Mouse (Mus musculus) kidney, adult 2 months (tissue): Measurements from ENCODE around the gene Rps12.

Source experiments
- CTCF ChIP-seq: fragments of 200-500 bp; conservative IDR thresholded peaks from 2 replicates; pipeline ENCODE4 v1.5.1; 2011; ENCODE audit warnings: low read depth, mild to moderate bottlenecking, control low read depth, low read length, moderate library complexity, mixed read lengths; ENCODE audit not compliant: insufficient read depth, insufficient read length
- POLR2A ChIP-seq: fragments of 200-500 bp; IDR thresholded peaks from one replicate; pipeline ENCODE4 v1.6.1; 2011; ENCODE audit warnings: low read depth, low read length, control low read depth

- TF ChIP-seq CTCF (no peak), POLR2A (no peak)
These were observed 3.6 kb downstream of the Rps12 start for GRCm38 (mm10) chr10:23783493-23783884.
